Mouse (Mus musculus) frontal cortex, postnatal 14 days (tissue): ENCODE data around the gene Pyroxd2.
"Not testable (repeated sequence)": the region's sequence is repeated elsewhere in the genome, so short reads cannot be mapped to it uniquely, and the experiment has no call there.

Experiments used
- DNase-seq, 2 experiments: peaks; one replicate each; pipeline ENCODE4 v3.0.0; 2022; ENCODE audit warnings: low spot score in 2 of 2

The Pyroxd2 gene

GRCm38 (mm10) chr19:42689786-42690185 is 62.8 kb downstream of the Pyroxd2 start:
- no peak for DNase-seq

- DNase-seq: peak in 1 of 2 experiments; percentile 23
Observed at GRCm38 (mm10) chr19:42689321-42689720, 63.3 kb downstream of the Pyroxd2 start.

GRCm38 (mm10) chr19:42682776-42683175 is 69.8 kb downstream of the Pyroxd2 start:
- not testable (repeated sequence) for DNase-seq

GRCm38 (mm10) chr19:42678191-42678590 is 74.4 kb downstream of the Pyroxd2 start:
- DNase-seq: no peak

GRCm38 (mm10) chr19:42677452-42677851 is 75.1 kb downstream of the Pyroxd2 start:
- DNase-seq: no peak

GRCm38 (mm10) chr19:42676931-42677330 is 75.6 kb downstream of the Pyroxd2 start:
- no peak for DNase-seq
